Mouse (Mus musculus) midbrain, embryonic 12.5 days (tissue): ENCODE results near the gene Zkscan1. TPM values are rescaled to one million over a fixed set of nuclear protein-coding genes. Genes with fewer than 3 reads are reported as not detected.
A peak's percentile ranks its signal among the peaks of the same experiment; 100 is the strongest.
"Not testable (repeated sequence)": the region's sequence is repeated elsewhere in the genome, so short reads cannot be mapped to it uniquely, and the experiment has no call there.

ENCODE experiments used
- ATAC-seq: fragments of 200-750 bp; cut with Nextera tagmentation; 2 replicates; pipeline ENCODE4 v1.8.0; 2017; ENCODE audit warnings: low read depth, moderate TSS enrichment, moderate library complexity; ENCODE audit not compliant: low FRiP score
- H3K27ac ChIP-seq: fragments of 300-500 bp; sonication (generic); replicated peaks from 2 replicates; pipeline ENCODE4 v1.5.1; 2016; ENCODE audit warnings: mild to moderate bottlenecking
- H3K27me3 ChIP-seq: fragments of 300-500 bp; sonication (generic); 2 replicates; pipeline ENCODE4 v1.6.1; 2016; ENCODE audit warnings: mild to moderate bottlenecking
- H3K36me3 ChIP-seq: fragments of 300-500 bp; sonication (generic); 2 replicates; pipeline ENCODE4 v1.6.1; 2016
- H3K4me1 ChIP-seq: fragments of 300-500 bp; sonication (generic); 2 replicates; pipeline ENCODE4 v1.6.1; 2016
- H3K4me2 ChIP-seq: fragments of 300-500 bp; sonication (generic); replicated peaks from 2 replicates; pipeline ENCODE4 v1.6.1; 2016; ENCODE audit warnings: mild to moderate bottlenecking, moderate library complexity
- H3K4me3 ChIP-seq: fragments of 300-500 bp; sonication (generic); 2 replicates; pipeline ENCODE4 v1.5.1; 2016; ENCODE audit warnings: mild to moderate bottlenecking
- H3K9ac ChIP-seq: fragments of 300-500 bp; sonication (generic); replicated peaks from 2 replicates; pipeline ENCODE4 v1.6.1; 2016; ENCODE audit warnings: mild to moderate bottlenecking, moderate library complexity
- H3K9me3 ChIP-seq: fragments of 300-500 bp; sonication (generic); 2 replicates; pipeline ENCODE4 v1.6.1; 2016; ENCODE audit warnings: mild to moderate bottlenecking
- WGBS: fragments of 180-500 bp; shearing (Covaris S2); methylation state at CpG from one replicate; pipeline ENCODE4 v1.1.7; 2016; 5-methylcytosine and 5-hydroxymethylcytosine counted together
- polyA plus RNA-seq: library from polyadenylated mRNA; unstranded; fragments of >200 nt; fragmentation: Nextera tagmentation; extraction: Ambion mirVana; gene quantifications from 2 replicates; pipeline ENCODE4 v1.2.1, GENCODE M21; 2016

The Zkscan1 gene
- polyA plus RNA-seq, 1 experiment from 2014 or later = 39.6 TPM

GRCm38 (mm10) chr5:138088366-138088765 is 3.5 kb downstream of the Zkscan1 start:
- no peak overlapping the region for H3K27ac ChIP-seq
- H3K36me3 ChIP-seq = peaks cover 23% of the 10 kb centered on the region
- no peak overlapping the region for H3K9ac ChIP-seq
- H3K4me3 ChIP-seq = no peak overlapping the region
- no peak for ATAC-seq
- no peak overlapping the region for H3K4me2 ChIP-seq
- 86% methylated on average over 3 of the region's 3 CpGs for WGBS
- H3K9me3 ChIP-seq = no peaks in the 10 kb centered on the region
- H3K4me1 ChIP-seq = peaks cover 20% of the 10 kb centered on the region
- no peaks in the 10 kb centered on the region for H3K27me3 ChIP-seq

- no peak overlapping the region for H3K4me3 ChIP-seq
- no peak overlapping the region for H3K27ac ChIP-seq
- no peak for ATAC-seq
- H3K36me3 ChIP-seq = peaks cover 30% of the 10 kb centered on the region
- H3K9ac ChIP-seq = no peak overlapping the region
- H3K9me3 ChIP-seq = no peaks in the 10 kb centered on the region
- H3K4me1 ChIP-seq = peaks cover 20% of the 10 kb centered on the region
- H3K4me2 ChIP-seq = no peak overlapping the region
- no peaks in the 10 kb centered on the region for H3K27me3 ChIP-seq
- WGBS = 91% methylated on average over 6 of the region's 6 CpGs
These were observed 4.2 kb downstream of the Zkscan1 start for GRCm38 (mm10) chr5:138089108-138089551.

- Histone ChIP-seq H3K4me3 (no peak overlapping the region), H3K27ac (no peak overlapping the region), H3K9ac (no peak overlapping the region), H3K36me3 (peaks cover 41% of the 10 kb centered on the region), H3K27me3 (no peaks in the 10 kb centered on the region), H3K4me2 (no peak overlapping the region), H3K4me1 (peaks cover 20% of the 10 kb centered on the region), H3K9me3 (no peaks in the 10 kb centered on the region)
- no peak for ATAC-seq
- WGBS = 80% methylated on average over 3 of the region's 3 CpGs
These were observed 5.4 kb downstream of the Zkscan1 start for GRCm38 (mm10) chr5:138090271-138090670.

- Histone ChIP-seq H3K9me3 (no peaks in the 10 kb centered on the region), H3K4me1 (peaks cover 20% of the 10 kb centered on the region), H3K9ac (no peak overlapping the region), H3K4me3 (no peak overlapping the region), H3K4me2 (no peak overlapping the region), H3K27me3 (no peaks in the 10 kb centered on the region), H3K36me3 (peaks cover 46% of the 10 kb centered on the region), H3K27ac (no peak overlapping the region)
- ATAC-seq = no peak
- whole genome bisulfite sequencing = 93% methylated on average over 5 of the region's 5 CpGs
These were observed 5.9 kb downstream of the Zkscan1 start for GRCm38 (mm10) chr5:138090737-138091136.

GRCm38 (mm10) chr5:138092771-138093170 is 7.9 kb downstream of the Zkscan1 start:
- Histone ChIP-seq H3K27ac (no peak overlapping the region), H3K27me3 (no peaks in the 10 kb centered on the region), H3K9ac (no peak overlapping the region), H3K4me1 (peaks cover 8% of the 10 kb centered on the region; the same call in 1 of the 2 replicates), H3K4me2 (no peak overlapping the region), H3K4me3 (no peak overlapping the region), H3K9me3 (no peaks in the 10 kb centered on the region), H3K36me3 (peaks cover 58% of the 10 kb centered on the region)
- WGBS = 93% methylated on average over 4 of the region's 4 CpGs
- no peak for ATAC-seq

GRCm38 (mm10) chr5:138094474-138094873 is 9.6 kb downstream of the Zkscan1 start:
- no peak overlapping the region for H3K27ac ChIP-seq
- no peaks in the 10 kb centered on the region for H3K4me1 ChIP-seq
- peaks cover 64% of the 10 kb centered on the region for H3K36me3 ChIP-seq
- no peak overlapping the region for H3K4me3 ChIP-seq
- whole genome bisulfite sequencing = 98% methylated on average over 6 of the region's 6 CpGs
- no peaks in the 10 kb centered on the region for H3K27me3 ChIP-seq
- no peak for ATAC-seq
- no peak overlapping the region for H3K9ac ChIP-seq
- no peaks in the 10 kb centered on the region for H3K9me3 ChIP-seq
- no peak overlapping the region for H3K4me2 ChIP-seq

- H3K9me3 ChIP-seq = no peaks in the 10 kb centered on the region
- no peaks in the 10 kb centered on the region for H3K27me3 ChIP-seq
- WGBS = 94% methylated on average over 2 of the region's 2 CpGs
- no peak overlapping the region for H3K27ac ChIP-seq
- peaks cover 49% of the 10 kb centered on the region for H3K36me3 ChIP-seq
- no peak overlapping the region for H3K4me3 ChIP-seq
- H3K4me1 ChIP-seq = no peaks in the 10 kb centered on the region
- no peak for ATAC-seq
- H3K9ac ChIP-seq = no peak overlapping the region
- no peak overlapping the region for H3K4me2 ChIP-seq
These were observed 20.1 kb downstream of the Zkscan1 start for GRCm38 (mm10) chr5:138104976-138105375.

GRCm38 (mm10) chr5:138107130-138107529 is 22.2 kb downstream of the Zkscan1 start:
- Histone ChIP-seq H3K27ac (no peak overlapping the region), H3K27me3 (no peaks in the 10 kb centered on the region), H3K9ac (no peak overlapping the region), H3K4me1 (no peaks in the 10 kb centered on the region), H3K9me3 (no peaks in the 10 kb centered on the region), H3K4me3 (no peak overlapping the region), H3K36me3 (peaks cover 27% of the 10 kb centered on the region), H3K4me2 (no peak overlapping the region)
- ATAC-seq = no peak
- WGBS = 76% methylated on average over 3 of the region's 3 CpGs

- WGBS = 62% methylated on average over 4 of the region's 4 CpGs
- not testable (repeated sequence) for H3K36me3 ChIP-seq
These were observed 25.0 kb downstream of the Zkscan1 start for GRCm38 (mm10) chr5:138109847-138110396.

GRCm38 (mm10) chr5:138116255-138117198 is 31.6 kb downstream of the Zkscan1 start, which contains the start of gene Zscan21:
Zscan21 (plus strand) TSS chr5:138116903.
- peak within 1 kb of the TSS; percentile 93 for H3K27ac ChIP-seq
- H3K9me3 ChIP-seq = no peaks in the 10 kb centered on the region
- peak within 1 kb of the TSS; percentile 81 for H3K9ac ChIP-seq
- peak within 1 kb of the TSS; percentile 73 for H3K4me3 ChIP-seq
- H3K27me3 ChIP-seq = no peaks in the 10 kb centered on the region
- 7% methylated on average over 38 of the region's 38 CpGs for WGBS
- ATAC-seq = peak; percentile 96
- H3K36me3 ChIP-seq = peaks cover 14% of the 10 kb centered on the region
- H3K4me1 ChIP-seq = peaks cover 17% of the 10 kb centered on the region
- peak within 1 kb of the TSS; percentile 74 for H3K4me2 ChIP-seq

More at GRCm38 (mm10) chr5:138109847-138110396, 25.0 kb downstream of the Zkscan1 start:
- H3K9me3 ChIP-seq, H3K4me1 ChIP-seq, H3K9ac ChIP-seq, H3K27ac ChIP-seq, H3K4me2 ChIP-seq, H3K4me3 ChIP-seq, H3K27me3 ChIP-seq, ATAC-seq: not testable (repeated sequence)

GRCm38 (mm10) chr5:138117199-138118015 is 32.5 kb downstream of the Zkscan1 start:
- Histone ChIP-seq H3K36me3 (peaks cover 18% of the 10 kb centered on the region), H3K4me2 (peak overlapping the region; percentile 74), H3K4me1 (peaks cover 17% of the 10 kb centered on the region), H3K27ac (peak overlapping the region; percentile 93), H3K27me3 (no peaks in the 10 kb centered on the region), H3K9ac (peak overlapping the region; percentile 81), H3K4me3 (peak overlapping the region; percentile 73), H3K9me3 (no peaks in the 10 kb centered on the region)
- ATAC-seq = peak; percentile 23; the same call in 1 of the 2 replicates
- 11% methylated on average over 16 of the region's 16 CpGs for WGBS
